Mouse (Mus musculus) spleen, postnatal 4 days (tissue): ENCODE measurements at regions not wholly inside any gene's neighbourhood (a gene's known extent, or its start where the extent isn't known, plus 50 kb on each side); places are given as distances from the start of the nearest gene placed in this dataset.

ENCODE experiments used
- DNase-seq, 2 experiments: peaks; one replicate each; pipeline ENCODE4 v3.0.0; 2022; ENCODE audit warnings: low spot score in 2 of 2

DNA sequence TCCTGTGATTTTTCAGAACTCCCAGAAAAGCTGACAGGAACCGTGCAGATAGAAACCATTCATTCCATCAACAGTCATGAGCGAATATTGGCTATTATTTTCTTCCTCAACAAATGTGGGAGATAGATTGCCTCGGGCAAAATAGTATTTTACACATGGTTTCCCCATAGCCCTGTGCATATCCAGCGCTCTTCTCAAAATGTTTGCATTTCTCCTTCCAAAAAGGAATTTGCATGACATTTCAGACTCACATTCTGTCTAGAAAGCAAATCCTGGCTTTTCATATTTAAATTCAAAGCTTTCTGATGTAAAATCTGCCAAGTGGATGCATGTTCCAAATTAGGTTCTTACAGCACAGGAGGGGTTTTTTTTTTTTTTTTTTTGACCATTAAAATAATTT is 82.2 kb upstream of the Zfhx3 start:
- DNase-seq, result no peak

DNA sequence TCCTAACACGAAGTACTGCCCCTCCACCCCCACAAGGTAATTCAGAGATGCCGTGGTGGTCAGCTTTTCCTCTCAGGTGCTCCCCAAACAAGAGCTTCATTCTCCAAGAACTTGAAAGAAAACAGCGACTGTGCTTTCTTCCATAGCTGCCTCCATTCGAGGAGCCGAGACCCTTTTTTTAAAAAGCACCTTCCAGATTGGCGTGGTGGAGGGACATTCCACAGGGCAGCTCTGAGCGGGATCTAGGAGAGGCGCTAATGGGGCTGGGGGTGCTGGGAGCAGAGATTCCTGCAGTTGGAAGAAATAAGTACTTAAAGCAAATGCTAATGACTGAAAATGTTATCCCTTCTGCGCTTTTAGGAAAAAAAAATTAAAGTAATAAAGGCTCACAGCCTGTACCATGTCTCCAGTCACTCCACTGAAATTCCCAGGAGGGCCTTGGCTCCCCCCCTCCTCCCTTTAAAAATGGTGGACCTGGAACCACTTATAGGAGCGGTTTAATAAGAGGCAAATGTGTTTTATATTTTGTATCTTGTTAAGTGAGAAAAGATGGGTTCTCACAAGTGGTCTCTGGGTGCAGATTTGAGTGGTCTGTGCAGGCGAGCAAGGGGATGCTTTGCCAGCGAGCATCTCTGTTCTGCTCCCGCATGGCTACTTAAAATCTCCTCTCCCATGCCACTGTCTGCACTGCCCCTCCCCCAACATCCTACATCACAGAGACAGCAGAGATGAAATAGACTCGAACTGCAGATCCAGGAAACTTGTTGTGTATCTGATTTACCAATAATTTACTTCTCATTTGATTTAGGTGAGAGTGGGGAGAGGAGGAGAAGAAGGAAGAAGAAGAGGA is 77.4 kb upstream of the Zfhx3 start:
- DNase-seq, result no peak

DNA sequence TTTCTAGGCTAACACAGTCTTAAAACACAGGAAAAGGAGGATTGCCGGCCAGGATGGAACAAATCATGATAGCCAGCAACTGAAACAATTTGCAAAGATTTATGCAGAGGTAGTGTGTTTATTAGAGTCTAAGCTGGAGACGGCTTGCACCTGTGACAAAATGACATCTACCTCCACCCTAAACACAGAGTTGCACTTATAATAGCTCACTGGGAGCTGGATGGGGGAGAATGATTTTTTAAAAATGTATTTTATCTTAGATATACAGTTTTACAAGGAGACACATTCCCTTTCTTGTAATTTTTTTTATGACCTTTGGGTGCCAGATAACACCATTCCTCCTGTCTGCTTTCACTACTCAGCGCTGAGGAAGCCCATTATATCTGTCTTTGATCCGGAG is 76.7 kb upstream of the Zfhx3 start:
- no peak for DNase-seq

DNA sequence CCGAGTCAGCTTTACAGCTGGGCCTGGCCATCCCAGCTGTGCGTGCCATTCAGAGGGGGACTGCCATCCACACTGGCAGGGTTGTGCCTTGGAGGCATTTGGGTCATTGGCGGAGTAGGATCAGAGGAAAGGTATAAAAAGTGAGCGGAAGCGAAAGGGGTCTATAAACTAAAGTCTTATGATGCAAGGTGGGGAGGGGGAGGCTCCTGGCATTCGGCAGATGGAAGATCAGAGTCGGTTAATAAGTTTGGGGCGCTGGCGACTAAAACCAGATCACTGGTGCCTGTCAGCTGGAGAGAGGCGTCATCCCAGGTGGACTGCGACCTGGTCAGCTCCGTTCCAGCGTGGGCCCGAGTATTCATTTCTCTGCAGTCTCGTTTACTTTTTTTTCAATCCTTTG is 70.7 kb upstream of the Zfhx3 start:
- DNase-seq, result no peak

DNA sequence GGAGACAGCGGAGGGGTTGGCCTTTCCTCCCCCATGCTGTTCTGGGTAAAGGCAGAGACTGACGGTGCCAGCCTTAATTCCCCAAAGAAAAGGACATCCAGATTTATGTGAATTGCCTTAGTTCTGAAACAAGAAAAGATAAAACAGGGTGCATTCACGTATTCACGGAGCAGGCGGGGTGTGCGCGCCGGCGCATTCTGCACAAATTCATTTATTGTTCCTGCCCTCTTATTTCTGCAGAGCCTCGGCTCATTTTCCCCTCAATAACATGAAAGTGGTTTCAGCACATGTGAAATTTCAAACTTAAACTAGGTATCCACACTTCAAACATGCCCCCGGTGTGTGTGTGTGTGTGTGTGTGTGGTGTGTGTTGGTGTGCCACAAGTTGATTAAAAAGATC is 70.3 kb upstream of the Zfhx3 start:
- no peak for DNase-seq

DNA sequence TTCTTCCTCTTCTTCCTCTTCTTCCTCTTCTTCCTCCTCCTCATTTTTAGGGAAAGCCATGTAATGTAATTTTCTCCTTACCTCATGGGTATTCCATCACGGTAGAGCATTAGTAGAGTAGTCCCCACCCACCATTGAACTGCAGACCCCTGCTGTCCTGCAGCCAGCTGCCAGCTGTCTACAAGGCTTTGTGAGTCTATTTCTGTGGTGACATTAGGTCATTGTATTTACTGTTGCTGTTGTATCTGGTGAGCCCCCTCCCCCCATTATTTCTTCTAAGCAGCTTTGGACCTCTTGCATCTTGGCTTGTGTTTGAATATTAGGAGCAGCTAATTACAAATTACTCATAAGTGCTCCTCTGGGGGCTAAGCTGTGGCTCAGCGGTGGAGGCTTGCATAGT is 66.0 kb upstream of the Zfhx3 start:
- no peak for DNase-seq

DNA sequence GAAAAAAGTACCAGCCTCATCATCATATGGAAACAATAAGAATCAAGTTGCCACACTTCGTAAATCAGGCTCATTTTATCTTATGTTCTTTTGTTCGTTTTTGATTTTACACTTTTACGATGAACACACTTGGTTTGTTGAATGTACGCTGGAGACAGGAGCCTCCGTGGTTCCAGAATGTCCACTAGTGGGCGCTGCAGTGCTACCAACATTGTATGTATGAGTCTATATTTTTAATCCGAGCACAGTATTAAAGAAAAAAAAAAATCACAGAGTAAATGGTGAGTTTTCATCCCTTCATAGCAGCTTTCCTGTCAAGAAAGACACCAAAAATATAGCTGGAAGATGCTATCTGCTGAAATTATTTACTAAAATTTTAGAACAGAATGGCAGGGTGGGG is 60.6 kb upstream of the Zfhx3 start:
- peak in 1 of 2 experiments; percentile 65 for DNase-seq

DNA sequence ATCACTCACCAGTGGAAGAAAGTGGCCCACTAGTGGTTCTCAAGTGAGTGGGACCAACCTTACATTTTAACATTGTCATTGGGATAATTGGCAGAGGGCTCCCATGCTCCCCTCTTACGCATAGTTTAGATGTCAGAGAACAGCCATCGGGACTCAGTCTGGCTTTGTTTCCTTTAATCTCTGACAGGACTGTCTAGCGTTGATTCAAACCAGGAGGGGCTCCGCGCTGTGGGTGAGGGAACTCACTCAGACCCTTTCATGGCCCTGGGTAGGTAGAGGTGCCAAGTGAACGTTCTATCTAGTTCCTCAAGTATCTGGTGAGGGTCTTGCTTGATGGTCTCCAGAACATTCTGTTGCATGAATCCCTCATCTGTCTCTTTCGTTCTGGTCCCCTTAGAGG is 56.9 kb upstream of the Zfhx3 start:
- DNase-seq, result peak in 1 of 2 experiments; percentile 40

DNA sequence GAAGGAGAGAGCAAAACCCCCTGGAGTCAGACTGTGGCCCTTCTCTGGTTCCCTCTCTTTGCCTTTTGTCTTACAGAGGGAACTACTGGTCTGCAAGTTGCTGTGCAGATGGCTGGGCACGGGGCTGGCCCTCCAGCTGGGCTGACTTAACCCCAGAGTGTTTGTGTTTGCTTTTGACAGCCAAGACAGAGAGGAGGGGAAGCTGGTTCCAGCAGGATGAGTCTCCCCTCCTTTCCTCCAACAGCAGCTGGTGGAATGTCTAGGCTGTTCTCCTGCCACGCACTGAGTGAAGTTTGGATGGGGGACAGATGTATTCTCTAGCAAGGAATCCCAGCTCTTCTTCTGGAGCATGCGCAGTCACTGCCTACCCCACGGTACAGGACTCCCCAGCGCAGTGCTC is 56.5 kb upstream of the Zfhx3 start:
- DNase-seq, result peak in 1 of 2 experiments; percentile 49

DNA sequence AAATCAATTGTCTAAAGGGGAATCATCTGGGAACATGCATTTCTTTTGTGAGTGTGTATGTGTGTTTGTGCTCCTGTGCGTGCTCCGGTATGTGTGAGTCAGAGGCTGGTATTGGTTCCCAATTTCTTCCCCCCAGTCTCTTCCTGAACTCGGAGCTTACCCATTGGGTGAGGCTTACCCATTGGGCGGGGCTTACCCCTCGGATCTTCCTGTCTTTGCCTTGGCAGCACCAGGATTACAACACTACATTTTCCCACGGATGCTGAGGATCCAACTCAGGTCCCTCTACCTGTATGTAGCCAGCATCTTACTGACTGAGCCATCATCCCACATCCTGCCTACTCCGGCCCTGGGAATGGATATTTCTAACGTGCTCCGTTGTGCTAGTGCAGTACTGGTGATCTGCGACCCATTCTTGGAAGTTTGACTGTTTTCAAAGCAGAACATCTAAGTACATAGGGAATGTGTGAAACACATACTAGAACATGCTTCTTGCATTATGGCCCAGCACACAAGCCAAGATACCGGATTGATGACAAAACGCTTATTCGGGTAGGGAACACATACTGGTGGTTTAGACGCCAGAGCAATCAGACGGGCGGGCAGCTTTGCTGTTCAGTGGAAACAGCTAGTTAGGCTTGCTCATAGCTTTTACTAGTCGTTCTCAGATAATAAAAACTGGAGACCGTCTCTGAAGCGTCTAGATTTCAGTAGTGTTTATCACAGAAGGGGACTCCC is 55.8 kb upstream of the Zfhx3 start:
- no peak for DNase-seq

DNA sequence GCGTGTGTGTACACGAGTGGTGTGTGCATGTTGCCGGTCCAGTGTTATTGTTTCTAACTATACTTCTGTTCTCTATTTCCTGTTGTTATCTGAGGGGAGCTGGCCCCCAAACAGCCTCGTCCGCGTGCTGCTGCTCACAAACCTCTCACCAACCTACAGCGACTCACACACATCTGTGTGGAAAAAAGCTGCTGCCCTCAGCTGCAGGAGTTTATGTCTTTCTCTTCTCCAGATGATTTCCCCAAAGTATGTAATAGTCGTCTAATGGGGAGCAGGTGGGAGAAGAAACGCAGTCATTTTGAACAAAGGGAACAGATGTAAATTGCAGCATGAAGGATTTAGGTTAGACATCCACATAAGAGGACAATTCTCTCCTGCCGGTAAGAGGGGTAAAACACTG is 55.1 kb upstream of the Zfhx3 start:
- no peak for DNase-seq

DNA sequence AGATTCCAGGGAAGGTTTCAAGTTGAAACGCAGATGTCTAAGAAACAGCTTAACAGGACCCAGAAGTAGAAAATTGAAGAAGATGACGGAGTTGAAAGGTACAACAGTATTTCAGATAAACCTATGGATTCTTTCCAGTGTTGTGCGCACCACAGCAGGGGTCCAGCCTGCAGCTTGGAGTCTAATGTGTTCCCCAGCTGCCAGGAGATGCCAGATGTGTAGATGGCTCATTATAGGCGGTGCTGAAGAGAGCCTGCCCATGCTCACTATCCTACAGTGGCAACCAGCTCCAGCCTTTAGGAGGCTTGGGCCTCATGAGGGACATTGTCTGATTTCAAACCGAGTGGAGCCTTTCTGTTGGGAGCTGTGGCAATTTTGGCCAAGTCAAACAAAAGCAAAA is 51.5 kb upstream of the Zfhx3 start:
- DNase-seq, result no peak
